Mouse (Mus musculus) lung, postnatal 0 days (tissue): ENCODE results near the gene Dock3.

Experiments
- CTCF ChIP-seq: IDR thresholded peaks from 2 replicates; pipeline ENCODE4 v1.5.1; 2016; ENCODE audit warnings: antibody characterized with exemption, mild to moderate bottlenecking
- EP300 ChIP-seq: IDR thresholded peaks from 2 replicates; pipeline ENCODE4 v1.6.1; 2016; ENCODE audit warnings: antibody characterized with exemption, mild to moderate bottlenecking, control low read depth

DNA sequence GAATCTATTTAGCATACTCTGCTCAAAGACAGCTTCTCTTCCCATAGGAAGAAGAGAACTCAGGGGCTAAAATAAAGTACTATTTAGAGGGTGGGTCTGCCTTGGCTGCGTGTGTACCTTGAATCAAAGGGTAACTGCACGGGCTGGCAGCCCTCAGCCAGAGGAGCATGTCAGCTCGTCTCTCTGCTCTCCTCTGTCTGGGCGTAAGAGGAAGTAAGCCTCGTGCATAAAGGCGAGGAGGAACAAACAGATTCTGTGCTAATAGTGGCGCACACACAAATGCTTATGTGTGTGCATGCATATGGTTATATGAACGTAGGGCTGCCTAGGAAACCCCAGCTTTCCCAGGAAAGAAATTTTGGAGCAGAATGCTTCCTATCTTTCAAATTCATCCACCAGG, 29.1 kb upstream of the Dock3 start:
- TF ChIP-seq CTCF (no peak), EP300 (no peak)
